Mouse (Mus musculus): ENCODE measurements at regions not wholly inside any gene's neighbourhood (a gene's known extent, or its start where the extent isn't known, plus 50 kb on each side); places are given as distances from the start of the nearest gene placed in this dataset.

DNA sequence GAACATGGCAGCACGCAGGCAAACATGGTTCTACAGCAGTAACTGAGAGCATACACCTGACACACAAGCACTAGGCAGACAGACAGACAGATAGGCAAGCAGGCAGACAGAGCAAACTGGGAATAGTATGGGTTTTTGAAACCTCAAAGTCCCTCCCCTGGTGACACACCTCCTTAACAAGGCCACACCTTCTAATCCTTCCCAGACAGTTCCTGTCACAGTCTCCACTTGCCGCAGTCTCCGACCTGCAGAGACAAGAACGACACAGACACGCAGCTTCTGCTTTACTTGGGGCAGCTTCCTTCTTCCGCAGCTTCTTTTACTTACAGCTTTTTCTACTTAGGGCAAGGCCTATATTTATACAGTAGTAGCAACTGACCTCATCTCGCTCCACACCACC, 155.9 kb upstream of the Cadm1 start:
- H3K4me3 ChIP-seq (ENCODE audit: low read depth, low read length), result no peak overlapping the region
- H3K4me2 ChIP-seq (replicated peaks; ENCODE audit: low read depth, low read length), result no peak overlapping the region
- no peak overlapping the region for H3K9ac ChIP-seq (ENCODE audit: low read depth, low read length)
- H3K27ac ChIP-seq (ENCODE audit: low read depth, low read length), result no peak overlapping the region
- H3K27me3 ChIP-seq (ENCODE audit: control insufficient read depth, insufficient read depth, low read length), result no peaks in the 10 kb centered on the region
- no peaks in the 10 kb centered on the region for H3K4me1 ChIP-seq (replicated peaks; ENCODE audit: control insufficient read depth, insufficient read depth, low read length)
- no peaks in the 10 kb centered on the region for H3K9me3 ChIP-seq (ENCODE audit: control insufficient read depth, low read length)
- DNase-seq (ENCODE audit: low spot score) (no peak), ATAC-seq (ENCODE audit: low FRiP score) (no peak)
- no peaks in the 10 kb centered on the region for H3K36me3 ChIP-seq (ENCODE audit: control insufficient read depth, insufficient read depth, low read length)
- WGBS, result 95% methylated on average over 7 of the region's 7 CpGs

DNA sequence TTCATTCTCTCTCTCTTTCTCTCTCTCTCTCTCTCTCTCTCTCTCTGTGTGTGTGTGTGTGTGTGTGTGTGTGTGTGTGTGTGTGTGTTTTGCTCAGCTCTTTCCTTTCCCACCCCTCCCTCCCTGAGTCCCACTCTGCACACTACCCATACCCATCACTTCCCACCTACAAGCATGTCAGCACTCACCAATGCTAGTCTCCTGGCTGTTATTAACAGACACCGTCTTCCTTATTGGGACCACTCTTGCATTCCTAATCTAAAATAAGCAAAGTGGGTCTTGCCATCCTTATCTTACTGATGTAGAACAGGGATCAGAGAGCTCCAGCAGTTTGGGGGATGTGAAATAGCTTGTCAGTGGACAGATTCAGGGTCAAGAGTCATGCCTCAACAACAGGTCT, 153.3 kb upstream of the Cadm1 start:
- H3K9ac ChIP-seq (ENCODE audit: low read depth, low read length), result no peak overlapping the region
- H3K4me2 ChIP-seq (replicated peaks; ENCODE audit: low read depth, low read length), result no peak overlapping the region
- no peak overlapping the region for H3K4me3 ChIP-seq (ENCODE audit: low read depth, low read length)
- no peaks in the 10 kb centered on the region for H3K4me1 ChIP-seq (replicated peaks; ENCODE audit: control insufficient read depth, insufficient read depth, low read length)
- H3K27me3 ChIP-seq (ENCODE audit: control insufficient read depth, insufficient read depth, low read length), result no peaks in the 10 kb centered on the region
- DNase-seq (ENCODE audit: low spot score) (no peak), ATAC-seq (ENCODE audit: low FRiP score) (no peak)
- H3K27ac ChIP-seq (ENCODE audit: low read depth, low read length), result no peak overlapping the region
- no peaks in the 10 kb centered on the region for H3K9me3 ChIP-seq (ENCODE audit: control insufficient read depth, low read length)
- 95% methylated on average over 1 of the region's 1 CpGs for WGBS
- no peaks in the 10 kb centered on the region for H3K36me3 ChIP-seq (ENCODE audit: control insufficient read depth, insufficient read depth, low read length)

DNA sequence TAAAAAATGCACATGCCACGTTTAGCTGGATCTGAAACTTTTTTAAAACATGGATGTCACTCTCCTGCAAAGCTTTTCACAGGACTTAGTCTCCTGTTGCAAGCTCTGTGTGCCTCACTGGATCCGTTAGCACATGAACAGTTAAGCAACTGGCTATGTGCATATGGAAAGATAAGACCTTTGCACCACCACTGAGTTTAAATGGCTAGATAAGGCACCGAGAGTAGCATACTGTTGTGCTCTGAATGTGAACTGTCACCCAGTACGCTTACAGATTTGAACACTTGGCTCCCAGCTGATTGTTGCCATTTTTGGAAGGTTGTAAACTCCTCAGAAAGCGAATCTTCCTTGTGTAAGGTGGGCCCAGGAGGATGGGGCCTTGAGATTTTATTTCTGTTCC, 151.4 kb upstream of the Cadm1 start:
- Histone ChIP-seq H3K4me3 (ENCODE audit: low read depth, low read length) (no peak overlapping the region), H3K4me1 (replicated peaks; ENCODE audit: control insufficient read depth, insufficient read depth, low read length) (no peaks in the 10 kb centered on the region), H3K36me3 (ENCODE audit: control insufficient read depth, insufficient read depth, low read length) (no peaks in the 10 kb centered on the region), H3K27ac (ENCODE audit: low read depth, low read length) (no peak overlapping the region), H3K9ac (ENCODE audit: low read depth, low read length) (no peak overlapping the region), H3K9me3 (ENCODE audit: control insufficient read depth, low read length) (no peaks in the 10 kb centered on the region), H3K27me3 (ENCODE audit: control insufficient read depth, insufficient read depth, low read length) (no peaks in the 10 kb centered on the region), H3K4me2 (replicated peaks; ENCODE audit: low read depth, low read length) (no peak overlapping the region)
- ATAC-seq (ENCODE audit: low FRiP score) (no peak), DNase-seq (ENCODE audit: low spot score) (no peak)
- 87% methylated on average over 5 of the region's 5 CpGs for WGBS

DNA sequence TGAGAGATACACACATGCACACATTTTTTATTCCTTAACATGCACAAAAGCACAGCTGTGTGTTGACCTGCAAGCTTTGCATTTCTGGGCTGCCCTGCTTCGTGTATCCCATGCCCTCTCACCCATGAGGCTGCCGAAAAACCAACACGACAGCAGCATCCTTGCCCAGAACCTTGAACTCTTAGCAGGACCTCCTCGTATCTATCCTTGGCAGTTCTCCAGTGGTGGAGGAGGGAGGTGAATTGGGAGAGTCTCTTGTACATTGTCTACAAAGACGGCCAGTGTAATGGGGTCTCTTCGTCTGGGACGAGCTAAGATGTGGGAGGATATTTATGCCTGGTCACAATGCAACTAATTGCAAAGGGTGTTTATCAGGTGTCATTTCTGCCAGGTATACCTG, 149.6 kb upstream of the Cadm1 start:
- Histone ChIP-seq H3K9me3 (ENCODE audit: control insufficient read depth, low read length) (no peaks in the 10 kb centered on the region), H3K4me1 (replicated peaks; ENCODE audit: control insufficient read depth, insufficient read depth, low read length) (peaks cover 4% of the 10 kb centered on the region; the same call in 1 of the 2 replicates), H3K4me3 (ENCODE audit: low read depth, low read length) (no peak overlapping the region), H3K27ac (ENCODE audit: low read depth, low read length) (no peak overlapping the region), H3K27me3 (ENCODE audit: control insufficient read depth, insufficient read depth, low read length) (no peaks in the 10 kb centered on the region), H3K9ac (ENCODE audit: low read depth, low read length) (no peak overlapping the region), H3K4me2 (replicated peaks; ENCODE audit: low read depth, low read length) (no peak overlapping the region), H3K36me3 (ENCODE audit: control insufficient read depth, insufficient read depth, low read length) (no peaks in the 10 kb centered on the region)
- ATAC-seq (ENCODE audit: low FRiP score) (no peak), DNase-seq (ENCODE audit: low spot score) (no peak)
- 82% methylated on average over 7 of the region's 7 CpGs for WGBS

DNA sequence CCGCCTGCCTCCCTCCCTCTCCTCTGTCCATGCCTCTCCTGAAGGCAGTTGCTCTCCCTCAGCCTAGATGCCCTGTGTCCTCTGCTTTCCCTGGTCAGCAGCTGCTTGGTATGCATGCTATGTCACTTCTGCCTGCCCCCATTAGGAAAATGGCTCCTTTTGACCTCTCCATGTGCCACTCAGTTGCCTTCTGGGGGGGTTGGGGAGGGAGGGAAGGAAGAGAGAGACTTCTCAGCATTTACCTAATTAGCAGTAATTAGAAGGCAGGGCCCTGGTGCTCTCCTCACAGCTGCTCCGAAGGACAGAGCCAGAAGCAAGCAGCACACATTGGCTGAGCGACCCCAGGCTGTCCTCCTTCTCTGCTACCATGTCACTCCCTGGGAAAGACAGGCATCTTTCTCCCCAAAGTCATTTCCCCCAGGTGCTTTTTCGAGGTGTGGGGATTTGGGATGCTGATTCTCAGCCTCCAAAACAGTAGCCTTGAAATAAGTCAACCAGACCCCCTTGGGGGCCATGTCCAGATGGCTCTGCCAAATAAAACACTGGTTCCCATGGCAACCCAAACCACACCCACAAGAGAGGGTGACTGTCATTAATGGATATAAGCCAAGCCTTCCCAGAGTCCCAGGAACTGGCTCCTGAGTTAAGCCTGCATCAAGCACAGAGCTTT, 145.7 kb upstream of the Cadm1 start:
- Histone ChIP-seq H3K27me3 (ENCODE audit: control insufficient read depth, insufficient read depth, low read length) (no peaks in the 10 kb centered on the region), H3K9me3 (ENCODE audit: control insufficient read depth, low read length) (no peaks in the 10 kb centered on the region), H3K27ac (ENCODE audit: low read depth, low read length) (peak overlapping the region; percentile 52), H3K4me1 (replicated peaks; ENCODE audit: control insufficient read depth, insufficient read depth, low read length) (peaks cover 4% of the 10 kb centered on the region; the same call in 1 of the 2 replicates), H3K4me3 (ENCODE audit: low read depth, low read length) (no peak overlapping the region), H3K9ac (ENCODE audit: low read depth, low read length) (no peak overlapping the region), H3K36me3 (ENCODE audit: control insufficient read depth, insufficient read depth, low read length) (no peaks in the 10 kb centered on the region), H3K4me2 (replicated peaks; ENCODE audit: low read depth, low read length) (no peak overlapping the region)
- ATAC-seq (ENCODE audit: low FRiP score) (peak; percentile 77), DNase-seq (ENCODE audit: low spot score) (peak; percentile 70)
- 31% methylated on average over 4 of the region's 4 CpGs for WGBS

DNA sequence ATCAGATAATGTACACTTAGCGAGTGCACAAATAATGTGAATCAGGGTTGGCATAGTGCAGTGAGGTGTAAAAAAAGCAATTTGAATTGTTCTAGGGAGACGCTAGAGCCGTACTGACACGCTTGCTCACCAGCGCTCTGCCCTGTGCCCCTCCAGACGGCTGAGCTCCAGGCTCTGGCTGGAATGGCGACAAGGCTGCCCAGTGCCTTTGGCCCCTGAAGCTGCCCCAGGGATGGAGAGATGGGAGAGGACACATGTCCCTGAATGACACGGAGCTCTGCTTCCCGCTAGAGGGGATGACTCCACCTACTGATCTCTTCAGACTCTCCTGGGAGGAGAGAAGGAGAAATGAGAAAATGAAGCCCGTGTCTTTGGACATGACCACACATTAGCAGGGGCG, 143.3 kb upstream of the Cadm1 start:
- no peak overlapping the region; the same call in 1 of the 2 replicates for H3K27ac ChIP-seq (ENCODE audit: low read depth, low read length)
- H3K27me3 ChIP-seq (ENCODE audit: control insufficient read depth, insufficient read depth, low read length), result no peaks in the 10 kb centered on the region
- H3K9ac ChIP-seq (ENCODE audit: low read depth, low read length), result no peak overlapping the region
- no peaks in the 10 kb centered on the region for H3K9me3 ChIP-seq (ENCODE audit: control insufficient read depth, low read length)
- no peak overlapping the region for H3K4me3 ChIP-seq (ENCODE audit: low read depth, low read length)
- whole genome bisulfite sequencing, result 71% methylated on average over 11 of the region's 11 CpGs
- no peak overlapping the region for H3K4me2 ChIP-seq (replicated peaks; ENCODE audit: low read depth, low read length)
- DNase-seq (ENCODE audit: low spot score) (no peak), ATAC-seq (ENCODE audit: low FRiP score) (no peak)
- peaks cover 4% of the 10 kb centered on the region; the same call in 1 of the 2 replicates for H3K4me1 ChIP-seq (replicated peaks; ENCODE audit: control insufficient read depth, insufficient read depth, low read length)
- H3K36me3 ChIP-seq (ENCODE audit: control insufficient read depth, insufficient read depth, low read length), result no peaks in the 10 kb centered on the region

DNA sequence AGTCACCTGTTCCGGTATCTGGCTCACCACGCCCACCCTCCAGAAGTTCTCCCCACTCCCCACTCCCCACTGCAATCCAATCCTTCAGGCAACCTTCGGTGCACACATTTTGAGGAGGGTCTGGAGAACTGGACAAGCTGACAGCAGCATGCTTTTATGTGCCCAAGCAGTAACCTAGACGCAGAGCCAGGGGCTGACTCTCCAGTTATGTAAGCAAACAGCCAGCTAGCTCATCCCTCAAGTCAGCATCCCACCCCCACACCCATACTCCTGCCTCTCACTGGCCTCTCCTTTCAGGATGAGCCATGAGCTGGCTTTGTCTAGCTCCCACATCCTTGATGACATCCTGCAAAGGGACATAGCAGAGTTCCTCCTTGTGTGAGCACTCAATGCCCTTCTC, 142.8 kb upstream of the Cadm1 start:
- Histone ChIP-seq H3K36me3 (ENCODE audit: control insufficient read depth, insufficient read depth, low read length) (no peaks in the 10 kb centered on the region), H3K9ac (ENCODE audit: low read depth, low read length) (no peak overlapping the region), H3K9me3 (ENCODE audit: control insufficient read depth, low read length) (no peaks in the 10 kb centered on the region), H3K4me3 (ENCODE audit: low read depth, low read length) (no peak overlapping the region), H3K4me2 (replicated peaks; ENCODE audit: low read depth, low read length) (no peak overlapping the region), H3K27me3 (ENCODE audit: control insufficient read depth, insufficient read depth, low read length) (no peaks in the 10 kb centered on the region), H3K27ac (ENCODE audit: low read depth, low read length) (no peak overlapping the region), H3K4me1 (replicated peaks; ENCODE audit: control insufficient read depth, insufficient read depth, low read length) (peaks cover 4% of the 10 kb centered on the region; the same call in 1 of the 2 replicates)
- ATAC-seq (ENCODE audit: low FRiP score) (no peak), DNase-seq (ENCODE audit: low spot score) (no peak)
- 78% methylated on average over 4 of the region's 4 CpGs for WGBS

DNA sequence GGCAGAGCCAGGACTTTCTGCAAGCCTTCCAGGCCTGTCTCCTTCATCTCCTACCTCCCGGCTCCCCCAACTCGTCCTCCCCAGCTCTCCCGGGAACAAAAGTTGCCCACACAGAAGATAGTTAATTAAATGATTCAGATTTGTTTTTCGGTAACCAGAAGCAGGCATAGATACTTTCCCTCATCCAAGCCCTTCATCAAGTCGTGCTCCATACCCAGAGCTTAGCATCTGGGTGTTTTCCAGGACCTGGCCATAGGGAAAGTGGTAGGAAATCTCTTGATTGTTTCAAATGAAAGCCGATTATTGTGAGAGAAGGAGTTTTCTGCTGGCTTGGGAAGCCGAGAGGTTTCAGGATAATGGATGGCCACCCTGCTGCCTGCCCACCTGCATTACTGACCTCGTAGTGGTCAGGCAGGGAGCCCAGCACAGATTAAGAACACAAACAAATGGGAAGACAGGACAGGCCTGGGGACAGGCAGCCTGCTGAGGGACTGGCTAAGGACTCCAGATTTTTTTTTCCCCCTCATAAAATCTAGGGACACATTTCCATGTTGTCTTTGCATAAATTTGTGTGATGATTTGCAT, 142.2 kb upstream of the Cadm1 start:
- H3K9me3 ChIP-seq (ENCODE audit: control insufficient read depth, low read length), result no peaks in the 10 kb centered on the region
- WGBS, result 46% methylated on average over 8 of the region's 8 CpGs
- no peak overlapping the region for H3K4me2 ChIP-seq (replicated peaks; ENCODE audit: low read depth, low read length)
- no peak overlapping the region for H3K4me3 ChIP-seq (ENCODE audit: low read depth, low read length)
- H3K36me3 ChIP-seq (ENCODE audit: control insufficient read depth, insufficient read depth, low read length), result no peaks in the 10 kb centered on the region
- H3K27ac ChIP-seq (ENCODE audit: low read depth, low read length), result no peak overlapping the region
- H3K4me1 ChIP-seq (replicated peaks; ENCODE audit: control insufficient read depth, insufficient read depth, low read length), result peaks cover 4% of the 10 kb centered on the region; the same call in 1 of the 2 replicates
- no peaks in the 10 kb centered on the region for H3K27me3 ChIP-seq (ENCODE audit: control insufficient read depth, insufficient read depth, low read length)
- no peak for ATAC-seq (ENCODE audit: low FRiP score)
- no peak overlapping the region for H3K9ac ChIP-seq (ENCODE audit: low read depth, low read length)
- no peak for DNase-seq (ENCODE audit: low spot score)

DNA sequence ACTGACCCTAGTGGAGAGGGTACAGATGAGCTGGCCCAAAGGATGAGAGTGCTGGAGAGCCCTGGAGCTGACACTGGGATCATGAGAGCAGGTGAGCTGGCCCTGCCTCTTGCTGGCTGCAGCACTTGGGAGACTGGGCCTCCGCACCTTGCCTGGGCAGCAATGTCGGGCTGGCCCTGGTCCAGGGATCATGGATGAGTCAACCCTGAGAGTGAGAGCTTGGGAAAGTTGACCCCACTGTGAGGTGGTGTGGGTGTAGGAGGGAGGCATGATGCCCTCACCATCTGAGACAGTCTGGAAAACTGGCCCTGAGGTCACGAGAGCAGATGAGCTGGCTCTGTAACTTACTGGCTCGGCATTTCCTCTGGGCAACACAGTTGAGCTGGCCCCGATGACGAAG, 140.1 kb upstream of the Cadm1 start:
- H3K4me1 ChIP-seq (replicated peaks; ENCODE audit: control insufficient read depth, insufficient read depth, low read length), result no peaks in the 10 kb centered on the region
- no peak for DNase-seq (ENCODE audit: low spot score)
- no peaks in the 10 kb centered on the region for H3K9me3 ChIP-seq (ENCODE audit: control insufficient read depth, low read length)
- H3K27me3 ChIP-seq (ENCODE audit: control insufficient read depth, insufficient read depth, low read length), result no peaks in the 10 kb centered on the region
- 98% methylated on average over 6 of the region's 6 CpGs for WGBS
- H3K9ac ChIP-seq (ENCODE audit: low read depth, low read length), result no peak overlapping the region
- ATAC-seq (ENCODE audit: low FRiP score), result no peak
- H3K27ac ChIP-seq (ENCODE audit: low read depth, low read length), result no peak overlapping the region
- no peak overlapping the region for H3K4me2 ChIP-seq (replicated peaks; ENCODE audit: low read depth, low read length)
- no peaks in the 10 kb centered on the region for H3K36me3 ChIP-seq (ENCODE audit: control insufficient read depth, insufficient read depth, low read length)
- no peak overlapping the region for H3K4me3 ChIP-seq (ENCODE audit: low read depth, low read length)

All from hindbrain, embryonic 11.5 days (tissue).